Mouse (Mus musculus) neural tube, embryonic 11.5 days (tissue): ENCODE measurements at regions not wholly inside any gene's neighbourhood (a gene's known extent, or its start where the extent isn't known, plus 50 kb on each side); places are given as distances from the start of the nearest gene placed in this dataset.

ENCODE experiments used
- ATAC-seq: fragments of 200-750 bp; cut with Nextera tagmentation; 2 replicates; pipeline ENCODE4 v1.8.0; 2017; ENCODE audit warnings: moderate number of reproducible peaks, mild to moderate bottlenecking, moderate TSS enrichment, moderate library complexity; ENCODE audit not compliant: insufficient read depth, low FRiP score, low TSS enrichment
- DNase-seq: peaks from one replicate; pipeline ENCODE4 v3.0.0-alpha.2; 2015; ENCODE audit warnings: low spot score
- H3K27ac ChIP-seq: fragments of 300-500 bp; sonication (generic); 2 replicates; pipeline ENCODE4 v1.5.1; 2014; ENCODE audit warnings: low read depth, mild to moderate bottlenecking, low read length
- H3K27me3 ChIP-seq: fragments of 300-500 bp; sonication (generic); 2 replicates; pipeline ENCODE4 v1.6.1; 2014; ENCODE audit warnings: mild to moderate bottlenecking, low read length, mixed read lengths; ENCODE audit not compliant: control insufficient read depth, insufficient read depth
- H3K36me3 ChIP-seq: fragments of 300-500 bp; sonication (generic); 2 replicates; pipeline ENCODE4 v1.6.1; 2014; ENCODE audit warnings: mild to moderate bottlenecking, low read length, moderate library complexity, mixed read lengths; ENCODE audit not compliant: control insufficient read depth, insufficient read depth
- H3K4me1 ChIP-seq: fragments of 300-500 bp; sonication (generic); 2 replicates; pipeline ENCODE4 v1.6.1; 2014; ENCODE audit warnings: low read length, mixed read lengths; ENCODE audit not compliant: control insufficient read depth, insufficient read depth
- H3K4me2 ChIP-seq: fragments of 300-500 bp; sonication (generic); 2 replicates; pipeline ENCODE4 v1.6.1; 2014; ENCODE audit warnings: low read depth, mild to moderate bottlenecking, moderate library complexity
- H3K4me3 ChIP-seq: fragments of 300-500 bp; sonication (generic); 2 replicates; pipeline ENCODE4 v1.5.1; 2014; ENCODE audit warnings: low read depth, low read length
- H3K9ac ChIP-seq: fragments of 300-500 bp; sonication (generic); 2 replicates; pipeline ENCODE4 v1.6.1; 2014; ENCODE audit warnings: mild to moderate bottlenecking, low read length
- H3K9me3 ChIP-seq: fragments of 300-500 bp; sonication (generic); 2 replicates; pipeline ENCODE4 v1.6.1; 2016; ENCODE audit warnings: low read length; ENCODE audit not compliant: control insufficient read depth
- WGBS: fragments of 180-500 bp; shearing (Covaris S2); extraction: QIAGEN DNeasy Blood & Tissue Kit; methylation state at CpG from one replicate; pipeline ENCODE4 v1.1.7; 2014; 5-methylcytosine and 5-hydroxymethylcytosine counted together

DNA sequence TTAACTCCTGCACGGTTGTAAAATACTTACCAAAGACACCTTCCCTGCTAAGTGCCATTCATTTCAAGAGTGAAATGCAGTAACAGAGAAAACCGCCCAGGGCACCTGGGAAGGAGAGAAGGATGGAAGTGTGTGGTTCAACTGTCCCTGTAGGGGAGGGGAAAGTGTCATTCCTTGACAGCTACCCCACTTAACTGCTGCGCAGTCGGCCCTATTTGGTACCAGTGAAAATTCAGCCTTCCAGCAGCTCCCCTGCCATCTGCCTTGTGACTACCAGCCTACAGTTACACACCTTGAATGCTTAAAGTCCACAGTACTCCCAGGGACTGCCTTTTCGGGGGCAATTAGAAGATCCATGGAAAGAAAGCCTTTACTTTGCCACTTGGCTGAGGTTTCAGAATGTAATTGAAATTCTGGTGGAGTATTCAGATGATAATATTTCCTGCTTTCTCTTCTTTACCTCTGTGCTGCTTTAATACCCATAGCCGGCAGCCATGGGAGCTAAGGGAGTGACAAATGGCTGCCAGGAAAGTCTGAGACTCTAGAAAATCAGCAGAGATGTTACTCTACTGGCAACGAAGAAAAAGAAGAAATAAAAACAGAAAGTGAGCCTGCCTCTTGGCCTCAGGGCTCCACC lies 780.5 kb downstream of the Diaph3 start:
- Histone ChIP-seq H3K27ac (no peak overlapping the region), H3K9ac (no peak overlapping the region), H3K9me3 (no peaks in the 10 kb centered on the region), H3K4me2 (no peak overlapping the region), H3K27me3 (no peaks in the 10 kb centered on the region), H3K4me1 (no peaks in the 10 kb centered on the region), H3K4me3 (no peak overlapping the region), H3K36me3 (no peaks in the 10 kb centered on the region)
- DNase-seq (no peak), ATAC-seq (no peak)
- 17% methylated on average over 7 of the region's 7 CpGs for WGBS

DNA sequence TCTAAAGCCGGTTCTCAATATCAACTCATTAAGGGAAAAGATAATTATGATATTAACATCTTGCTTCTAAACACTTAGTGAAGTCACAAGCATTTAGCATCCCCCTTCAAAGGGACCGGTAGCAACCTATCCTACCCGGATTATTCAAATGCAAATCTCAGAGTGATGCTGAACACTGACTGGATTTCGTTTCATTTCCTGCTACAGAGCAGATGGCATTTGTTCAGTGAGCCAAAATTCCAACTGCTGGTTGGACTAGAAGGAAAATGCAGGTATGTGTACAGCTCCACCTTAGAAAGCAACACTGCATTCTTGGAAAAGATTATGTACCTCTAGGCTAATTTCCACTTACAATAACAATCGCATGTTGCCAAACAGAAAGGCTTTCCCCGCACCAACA lies 782.5 kb downstream of the Diaph3 start:
- DNase-seq: no peak
- no peak for ATAC-seq
- no peak overlapping the region for H3K9ac ChIP-seq

DNA sequence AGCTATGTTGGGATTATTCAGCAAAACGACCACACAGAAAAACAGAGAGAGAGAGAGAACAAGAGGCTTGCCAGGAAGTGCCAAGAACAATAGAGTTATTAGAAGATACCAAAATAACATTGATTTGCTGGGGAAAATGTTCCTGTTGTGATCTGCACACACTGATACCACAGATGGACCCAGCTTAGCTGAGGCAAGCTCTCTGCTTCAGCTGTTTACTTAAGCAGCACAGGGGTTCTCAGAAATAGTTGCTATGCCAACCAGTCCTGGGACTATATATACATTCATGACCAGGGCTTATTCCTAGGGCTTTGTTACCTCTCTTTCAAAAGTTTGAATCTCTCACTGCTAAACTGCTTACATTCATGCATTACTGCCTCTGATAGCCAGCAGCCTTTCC lies 790.5 kb downstream of the Diaph3 start:
- ATAC-seq (no peak), DNase-seq (no peak)
- Histone ChIP-seq H3K27me3 (no peaks in the 10 kb centered on the region), H3K9ac (no peak overlapping the region), H3K4me3 (no peak overlapping the region), H3K27ac (no peak overlapping the region), H3K4me1 (no peaks in the 10 kb centered on the region), H3K9me3 (no peaks in the 10 kb centered on the region), H3K4me2 (no peak overlapping the region), H3K36me3 (no peaks in the 10 kb centered on the region)
- 55% methylated on average over 1 of the region's 1 CpGs for WGBS

More for the DNA sequence above, 782.5 kb downstream of the Diaph3 start:
- H3K4me3 ChIP-seq: no peak overlapping the region
- no peak overlapping the region for H3K27ac ChIP-seq
- no peaks in the 10 kb centered on the region for H3K27me3 ChIP-seq
- no peaks in the 10 kb centered on the region for H3K9me3 ChIP-seq
- H3K4me2 ChIP-seq: no peak overlapping the region
- WGBS: 80% methylated on average over 6 of the region's 6 CpGs
- no peaks in the 10 kb centered on the region for H3K4me1 ChIP-seq
- H3K36me3 ChIP-seq: no peaks in the 10 kb centered on the region

DNA sequence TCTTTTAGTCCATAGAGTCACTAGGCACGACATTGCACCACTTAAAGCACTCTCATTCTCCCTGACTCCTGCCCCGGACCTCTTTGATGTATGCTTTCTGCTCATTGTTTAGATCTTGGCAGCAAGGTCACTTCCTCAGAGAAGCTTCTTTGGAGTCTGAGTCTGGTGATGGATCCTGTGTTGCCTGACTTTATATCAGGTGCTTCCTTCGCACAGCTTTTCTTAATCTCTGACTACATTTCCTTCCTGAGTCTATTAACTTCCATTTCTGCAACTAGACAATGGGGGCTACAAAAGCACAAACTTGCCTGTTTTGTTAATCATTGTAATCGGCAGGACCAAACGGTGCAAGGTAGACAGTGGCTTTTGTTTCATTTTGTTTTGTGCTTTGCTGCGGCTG lies 802.0 kb downstream of the Diaph3 start:
- Histone ChIP-seq H3K9ac (no peak overlapping the region), H3K9me3 (no peaks in the 10 kb centered on the region), H3K27me3 (no peaks in the 10 kb centered on the region), H3K4me2 (no peak overlapping the region), H3K4me3 (no peak overlapping the region), H3K27ac (no peak overlapping the region), H3K4me1 (no peaks in the 10 kb centered on the region), H3K36me3 (no peaks in the 10 kb centered on the region)
- no peak for DNase-seq
- WGBS: 85% methylated on average over 6 of the region's 6 CpGs
- ATAC-seq: no peak

DNA sequence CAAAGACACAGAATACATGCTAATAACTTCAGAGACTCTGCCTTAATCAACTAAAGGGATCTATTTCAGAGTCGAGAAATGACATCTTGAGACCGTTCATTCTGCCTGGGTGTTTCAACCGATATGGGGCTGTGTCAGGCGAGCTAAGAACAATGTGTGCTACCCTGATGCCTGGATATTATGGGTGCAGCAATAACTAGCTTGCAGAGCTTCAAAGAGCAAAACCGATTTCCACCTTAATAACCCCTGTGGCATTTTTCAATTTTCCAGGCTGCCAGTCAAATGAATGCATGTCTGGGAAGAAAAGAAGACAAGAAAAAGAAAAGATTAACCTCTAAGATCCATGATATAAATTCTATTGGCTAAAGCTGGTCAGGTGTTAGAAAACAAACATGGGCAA lies 804.0 kb downstream of the Diaph3 start:
- no peak overlapping the region for H3K9ac ChIP-seq
- H3K27me3 ChIP-seq: no peaks in the 10 kb centered on the region
- WGBS: 82% methylated on average over 5 of the region's 5 CpGs
- no peaks in the 10 kb centered on the region for H3K4me1 ChIP-seq
- no peaks in the 10 kb centered on the region for H3K36me3 ChIP-seq
- no peak overlapping the region for H3K4me3 ChIP-seq
- no peak overlapping the region for H3K27ac ChIP-seq
- DNase-seq (no peak), ATAC-seq (no peak)
- no peaks in the 10 kb centered on the region for H3K9me3 ChIP-seq
- no peak overlapping the region for H3K4me2 ChIP-seq

DNA sequence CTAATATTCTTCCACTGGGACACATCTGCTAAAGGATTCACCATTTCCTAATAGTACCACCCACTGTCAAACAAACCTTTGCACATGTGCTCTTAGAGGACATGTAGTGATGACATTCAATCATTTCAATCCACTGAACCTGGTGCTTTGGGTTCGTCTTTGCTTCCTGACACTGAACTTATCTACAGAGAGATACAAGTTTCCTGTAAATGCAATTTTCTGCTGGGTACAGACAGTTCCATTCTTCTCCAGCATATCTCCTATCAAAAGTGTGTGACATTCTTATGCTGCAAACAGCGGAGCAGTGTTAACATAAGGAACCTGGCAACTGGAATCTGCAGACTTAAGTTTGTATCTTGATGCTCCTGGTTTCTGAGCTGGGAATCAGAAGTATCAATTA lies 805.8 kb downstream of the Diaph3 start:
- no peaks in the 10 kb centered on the region for H3K27me3 ChIP-seq
- H3K36me3 ChIP-seq: no peaks in the 10 kb centered on the region
- no peaks in the 10 kb centered on the region for H3K9me3 ChIP-seq
- no peak overlapping the region for H3K4me2 ChIP-seq
- H3K27ac ChIP-seq: no peak overlapping the region
- 78% methylated on average over 2 of the region's 2 CpGs for WGBS
- no peak for DNase-seq
- no peak overlapping the region for H3K9ac ChIP-seq
- no peaks in the 10 kb centered on the region for H3K4me1 ChIP-seq
- no peak for ATAC-seq
- no peak overlapping the region for H3K4me3 ChIP-seq

DNA sequence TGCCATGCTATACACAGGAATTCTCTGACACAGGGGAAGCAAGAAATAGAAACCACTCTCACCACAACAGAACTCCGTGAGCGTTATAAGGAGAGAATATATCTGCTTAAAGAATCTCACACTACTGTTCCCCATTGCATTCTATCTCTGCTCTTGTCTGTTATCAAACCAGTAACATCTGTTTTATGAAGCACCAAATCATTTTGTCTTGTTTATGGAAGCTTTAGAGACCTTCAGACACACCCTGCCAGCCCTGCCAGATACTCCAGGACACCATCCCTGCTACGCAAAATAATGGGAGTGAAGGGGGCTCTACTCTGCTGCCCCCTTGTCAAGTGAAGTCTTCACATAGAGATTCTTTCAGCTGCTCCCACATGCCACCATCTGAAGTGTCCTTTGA lies 811.9 kb downstream of the Diaph3 start:
- Histone ChIP-seq H3K4me1 (no peaks in the 10 kb centered on the region), H3K36me3 (no peaks in the 10 kb centered on the region), H3K4me2 (no peak overlapping the region), H3K9me3 (no peaks in the 10 kb centered on the region), H3K27ac (no peak overlapping the region), H3K27me3 (no peaks in the 10 kb centered on the region), H3K9ac (no peak overlapping the region), H3K4me3 (no peak overlapping the region)
- ATAC-seq: no peak
- no peak for DNase-seq
- 82% methylated on average over 3 of the region's 3 CpGs for WGBS

DNA sequence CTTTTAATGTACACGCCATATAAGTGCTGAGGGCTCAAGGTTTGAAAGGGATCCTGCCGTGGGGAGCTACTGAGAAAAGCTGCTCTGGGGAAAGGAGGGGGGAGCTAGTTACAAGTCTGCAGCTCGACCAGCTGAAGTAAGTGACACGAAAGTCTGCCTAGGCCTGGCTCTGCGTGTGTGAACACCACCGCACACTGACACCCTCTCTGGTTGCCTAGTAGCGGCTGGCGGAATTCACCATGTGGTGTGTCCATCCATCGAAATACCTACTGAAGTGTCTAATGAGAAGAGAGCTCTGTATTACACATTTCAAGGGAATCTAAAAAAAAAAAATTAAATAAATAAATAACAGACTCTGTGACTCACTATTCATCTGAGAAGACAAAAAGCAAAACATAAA lies 813.4 kb downstream of the Diaph3 start:
- Histone ChIP-seq H3K9ac (no peak overlapping the region), H3K36me3 (no peaks in the 10 kb centered on the region), H3K4me3 (no peak overlapping the region), H3K4me2 (no peak overlapping the region), H3K27ac (no peak overlapping the region), H3K27me3 (no peaks in the 10 kb centered on the region), H3K4me1 (no peaks in the 10 kb centered on the region), H3K9me3 (no peaks in the 10 kb centered on the region)
- no peak for ATAC-seq
- 58% methylated on average over 9 of the region's 9 CpGs for WGBS
- no peak for DNase-seq

DNA sequence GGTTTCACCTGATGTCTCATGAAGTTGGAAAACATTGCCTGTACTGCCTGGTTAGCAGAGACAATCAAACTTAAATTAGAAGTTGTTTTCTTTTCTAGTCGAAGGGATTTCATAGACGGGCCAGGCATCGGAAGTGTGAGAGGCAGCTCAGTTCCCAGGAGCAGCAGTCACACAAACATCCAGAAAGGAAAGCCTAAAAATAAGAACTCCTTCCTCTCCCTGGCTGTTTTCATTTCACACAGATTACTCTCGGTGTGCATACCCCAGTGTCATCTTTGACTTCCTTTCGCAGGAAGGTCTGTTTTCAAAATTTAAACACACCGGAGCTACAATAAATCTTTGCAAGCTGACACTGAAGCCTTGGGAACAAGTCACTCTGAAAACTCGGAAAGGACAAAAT lies 818.7 kb downstream of the Diaph3 start:
- Histone ChIP-seq H3K9ac (no peak overlapping the region), H3K4me1 (no peaks in the 10 kb centered on the region), H3K36me3 (no peaks in the 10 kb centered on the region), H3K27ac (no peak overlapping the region), H3K9me3 (no peaks in the 10 kb centered on the region), H3K4me2 (no peak overlapping the region), H3K27me3 (no peaks in the 10 kb centered on the region), H3K4me3 (no peak overlapping the region)
- ATAC-seq (no peak), DNase-seq (no peak)
- WGBS: 58% methylated on average over 7 of the region's 7 CpGs
